Mouse (Mus musculus) cortical plate, adult 2 months (tissue): Measurements from ENCODE around the gene Sfxn3. TPM values are rescaled to one million over a fixed set of nuclear protein-coding genes. Genes with fewer than 3 reads are reported as not detected.
A peak's percentile ranks its signal among the peaks of the same experiment; 100 is the strongest.

Experiments used
- H3K27ac ChIP-seq: fragments of 200-500 bp; 2 replicates; pipeline ENCODE4 v1.5.1; 2012; ENCODE audit warnings: low read length, control low read depth, inconsistent platforms; ENCODE audit not compliant: insufficient read depth
- H3K4me1 ChIP-seq: fragments of 200-500 bp; 2 replicates; pipeline ENCODE4 v1.6.1; 2011; ENCODE audit warnings: low read length; ENCODE audit not compliant: control insufficient read depth, insufficient read depth
- H3K4me3 ChIP-seq: fragments of 200-500 bp; 2 replicates; pipeline ENCODE4 v1.5.1; 2011; ENCODE audit warnings: mild to moderate bottlenecking, low read length, control low read depth; ENCODE audit not compliant: insufficient read depth
- CTCF ChIP-seq: fragments of 200-500 bp; IDR thresholded peaks from 2 replicates; pipeline ENCODE4 v1.5.1; 2011; ENCODE audit warnings: mild to moderate bottlenecking, control low read depth, low read length; ENCODE audit not compliant: insufficient read depth; ENCODE audit errors: extremely low read depth
- POLR2A ChIP-seq: fragments of 200-500 bp; IDR thresholded peaks from 2 replicates; pipeline ENCODE4 v1.6.1; 2011; ENCODE audit warnings: mild to moderate bottlenecking, low read length, control low read depth; ENCODE audit not compliant: insufficient read depth; ENCODE audit errors: extremely low read depth
- polyA plus RNA-seq: library from polyadenylated mRNA; depleted of rRNA; stranded (reverse); fragments of >200 nt; gene quantifications from 2 replicates; pipeline ENCODE4 v1.2.3, GENCODE M21; 2012

Sfxn3 gene
- polyA plus RNA-seq, 1 experiment, result 119 TPM

DNA sequence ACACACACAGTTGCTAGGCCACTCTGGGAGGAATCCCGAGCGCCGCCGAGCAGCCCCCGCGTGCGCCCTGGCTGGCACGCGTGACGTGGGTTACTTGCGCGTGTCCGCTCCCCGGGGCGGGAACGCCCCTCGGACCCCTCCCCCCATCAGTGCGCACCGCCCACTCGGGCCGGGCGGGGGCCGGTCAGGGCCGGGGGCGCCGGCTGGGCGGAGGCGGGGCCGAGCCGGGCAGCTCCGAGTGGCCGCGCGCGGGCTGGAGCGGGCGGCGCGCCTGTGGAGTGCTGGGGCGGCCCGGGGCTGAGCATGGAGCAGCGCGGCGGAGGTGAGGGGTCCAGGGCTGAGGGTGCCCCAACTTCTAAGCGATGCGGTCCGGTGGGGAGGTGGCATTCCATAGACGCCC is 29.4 kb upstream of the Sfxn3 start:
- TF ChIP-seq POLR2A, result no peak
- no peak for TF ChIP-seq CTCF
- Histone ChIP-seq H3K4me3 (peak overlapping the region; percentile 58), H3K4me1 (peaks cover 5% of the 10 kb centered on the region)

DNA sequence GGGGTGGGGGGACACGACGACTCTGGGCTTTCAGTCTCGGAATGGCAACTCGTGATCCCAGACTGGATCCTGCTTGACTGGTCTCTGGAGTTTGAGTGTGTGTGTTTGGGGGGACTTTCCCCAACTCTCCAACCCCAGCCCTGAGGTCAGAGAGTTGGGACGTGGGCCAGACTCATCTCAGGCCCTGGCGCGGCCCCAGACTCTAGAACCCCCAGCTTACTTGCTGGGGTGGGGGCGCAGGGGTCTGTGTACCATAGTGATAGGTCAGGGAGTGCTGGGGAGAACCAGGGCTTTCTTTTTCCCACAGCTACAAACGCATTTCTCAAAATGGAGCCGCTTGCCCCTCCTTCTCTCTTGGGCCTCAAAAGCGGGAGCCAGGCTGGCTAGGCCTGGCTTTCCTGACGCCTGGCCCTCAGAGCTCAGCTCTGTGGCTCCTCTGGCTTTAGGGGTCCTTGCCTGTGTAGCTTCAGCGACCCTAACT is 28.9 kb upstream of the Sfxn3 start:
- TF ChIP-seq CTCF (no peak), POLR2A (no peak)
- peak overlapping the region; percentile 58 for H3K4me3 ChIP-seq
- H3K4me1 ChIP-seq, result peaks cover 5% of the 10 kb centered on the region
- H3K27ac ChIP-seq, result peak overlapping the region; percentile 84

More for the DNA sequence above, 29.4 kb upstream of the Sfxn3 start:
- peak overlapping the region; percentile 100 for H3K27ac ChIP-seq

DNA sequence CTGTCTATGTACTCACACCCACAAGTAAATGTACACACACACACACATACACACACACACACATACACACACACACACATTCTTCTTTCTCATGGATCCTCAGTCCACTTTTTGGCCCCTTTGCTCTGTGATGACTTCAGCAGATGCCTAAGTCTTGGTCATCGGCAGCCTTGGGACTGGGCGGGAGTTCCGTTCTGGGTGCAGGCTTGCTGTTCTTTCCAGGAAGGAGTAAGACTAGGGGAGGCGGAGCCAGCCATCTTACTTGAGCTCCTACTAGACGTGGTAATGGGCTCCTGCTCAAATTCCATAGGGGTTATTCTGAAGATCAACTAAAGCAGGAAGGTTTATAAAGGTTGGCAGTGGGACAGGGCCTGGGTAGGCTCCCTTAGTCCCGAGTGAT is 27.0 kb upstream of the Sfxn3 start:
- TF ChIP-seq CTCF (no peak), POLR2A (no peak)
- Histone ChIP-seq H3K4me3 (no peak overlapping the region), H3K27ac (no peak overlapping the region), H3K4me1 (peaks cover 1% of the 10 kb centered on the region)

DNA sequence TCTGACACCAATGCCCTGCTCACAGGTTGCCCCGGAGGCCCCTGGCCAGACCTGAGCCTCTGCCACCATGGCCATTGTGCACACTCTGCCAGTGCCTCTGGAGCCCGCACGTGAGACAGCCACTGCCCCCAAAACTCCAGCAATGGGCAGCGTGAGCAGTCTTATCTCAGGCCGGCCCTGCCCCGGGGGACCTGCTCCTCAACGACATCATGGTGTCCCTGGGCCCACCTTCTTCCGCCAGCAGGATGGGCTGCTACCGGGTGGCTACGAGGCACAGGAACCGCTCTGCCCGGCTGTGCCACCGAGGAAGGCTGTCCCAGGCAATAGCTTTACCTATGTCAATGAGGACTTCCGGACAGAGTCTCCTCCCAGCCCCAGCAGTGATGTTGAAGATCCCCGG is 25.9 kb upstream of the Sfxn3 start:
- no peak overlapping the region for H3K4me3 ChIP-seq
- no peaks in the 10 kb centered on the region; the same call in 1 of the 2 replicates for H3K4me1 ChIP-seq
- H3K27ac ChIP-seq, result no peak overlapping the region
- TF ChIP-seq POLR2A, result no peak
- no peak for TF ChIP-seq CTCF

DNA sequence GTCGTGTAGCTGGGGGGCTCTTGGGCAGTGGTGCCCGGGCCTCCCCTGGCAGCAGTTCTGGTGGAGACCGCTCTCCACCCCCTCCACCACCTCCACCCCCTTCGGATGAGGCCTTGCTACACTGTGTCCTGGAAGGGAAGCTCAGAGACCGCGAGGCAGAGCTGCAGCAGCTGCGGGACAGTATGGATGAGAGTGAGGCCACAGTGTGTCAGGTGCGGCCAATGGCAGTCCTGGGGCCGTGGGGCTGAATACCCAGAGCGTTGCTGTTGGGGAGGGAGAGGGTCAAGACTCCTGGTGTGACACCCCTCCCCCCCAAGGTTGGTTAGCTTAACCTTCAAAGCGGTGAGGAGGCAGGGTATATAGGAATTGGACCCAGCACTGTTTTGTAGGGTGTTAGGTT is 23.3 kb upstream of the Sfxn3 start:
- no peak overlapping the region for H3K27ac ChIP-seq
- no peak for TF ChIP-seq POLR2A
- no peak for TF ChIP-seq CTCF
- no peaks in the 10 kb centered on the region for H3K4me1 ChIP-seq
- H3K4me3 ChIP-seq, result no peak overlapping the region

DNA sequence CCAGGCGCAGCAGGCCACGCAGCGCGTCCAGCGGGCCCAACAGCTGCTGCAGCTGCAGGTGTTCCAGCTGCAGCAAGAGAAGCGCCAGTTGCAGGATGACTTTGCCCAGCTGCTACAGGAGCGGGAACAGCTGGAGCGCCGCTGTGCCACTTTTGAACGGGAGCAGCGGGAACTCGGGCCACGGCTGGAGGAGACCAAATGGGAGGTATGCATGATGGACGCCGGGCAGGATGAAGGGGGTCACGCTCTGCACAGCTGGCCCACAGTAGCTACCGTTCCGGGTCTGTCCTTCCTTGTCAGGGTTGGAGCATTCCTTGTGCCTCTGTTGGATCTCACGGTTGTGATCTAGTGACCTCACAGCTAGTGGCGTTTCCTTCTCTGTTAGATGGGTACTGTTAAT is 22.5 kb upstream of the Sfxn3 start:
- no peak overlapping the region for H3K4me3 ChIP-seq
- H3K27ac ChIP-seq, result no peak overlapping the region
- H3K4me1 ChIP-seq, result no peaks in the 10 kb centered on the region
- TF ChIP-seq POLR2A, result no peak
- no peak for TF ChIP-seq CTCF

DNA sequence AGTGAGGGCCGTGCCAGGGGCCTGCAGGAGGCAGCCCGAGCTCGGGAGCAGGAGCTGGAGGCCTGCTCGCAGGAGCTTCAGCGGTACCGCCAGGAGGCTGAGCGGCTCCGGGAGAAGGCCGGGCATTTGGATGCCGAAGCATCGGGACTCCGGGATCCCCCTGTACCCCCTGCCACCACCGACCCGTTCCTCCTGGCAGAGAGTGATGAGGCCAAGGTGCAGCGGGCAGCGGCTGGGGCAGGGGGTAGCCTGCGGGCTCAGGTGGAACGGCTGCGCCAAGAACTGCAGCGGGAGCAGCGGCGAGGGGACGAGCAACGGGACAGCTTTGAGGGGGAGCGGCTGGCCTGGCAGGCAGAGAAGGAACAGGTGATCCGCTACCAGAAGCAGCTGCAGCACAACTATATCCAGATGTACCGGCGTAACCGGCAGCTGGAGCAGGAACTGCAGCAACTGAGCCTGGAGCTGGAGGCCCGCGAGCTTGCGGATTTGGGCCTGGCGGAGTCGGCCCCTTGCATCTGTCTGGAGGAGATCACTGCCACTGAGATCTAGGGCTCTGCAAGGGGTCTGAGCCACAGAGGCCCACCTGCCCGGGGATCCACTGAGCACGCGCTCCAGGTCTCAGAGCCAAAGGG is 21.2 kb upstream of the Sfxn3 start:
- Histone ChIP-seq H3K4me3 (no peak overlapping the region), H3K27ac (peak overlapping the region; percentile 39; the same call in 1 of the 2 replicates), H3K4me1 (0 out of 2 replicates have a peak, but pooled peaks cover 2% of the 10 kb centered on the region)
- TF ChIP-seq CTCF (no peak), POLR2A (no peak)

DNA sequence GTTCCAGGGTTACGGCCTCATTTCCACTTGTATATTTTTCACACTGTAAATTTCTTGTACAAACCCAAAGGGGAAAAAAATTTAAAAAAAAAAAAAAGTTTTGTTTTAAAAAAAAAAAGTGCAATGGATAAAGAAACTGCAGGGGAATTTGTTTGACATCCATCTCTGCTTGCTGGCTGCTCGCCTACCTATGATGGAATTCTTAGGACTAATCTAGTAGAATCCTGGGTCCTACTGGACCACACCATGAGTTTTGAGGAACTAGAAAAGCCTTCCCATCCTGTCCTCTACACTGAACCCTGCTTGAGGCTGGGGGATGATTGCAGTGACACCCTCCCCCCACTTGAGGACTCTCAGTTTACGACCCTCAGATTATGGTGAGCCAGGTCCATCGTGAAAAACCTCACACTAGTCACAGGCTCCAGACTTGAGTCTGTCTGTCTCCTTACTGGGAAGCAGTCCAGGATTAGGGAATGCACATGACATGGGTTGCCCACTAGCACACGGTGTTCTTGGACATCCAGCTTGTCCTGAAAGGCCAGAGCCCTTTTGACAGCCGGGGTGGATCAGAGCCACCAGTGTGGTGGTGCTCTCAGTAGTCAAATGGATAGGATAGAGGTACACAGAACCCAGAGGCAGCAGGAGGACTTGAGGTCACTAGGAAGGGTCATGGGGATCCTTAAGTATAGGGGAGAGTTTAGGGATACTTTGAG is 20.2 kb upstream of the Sfxn3 start:
- H3K4me1 ChIP-seq, result 0 out of 2 replicates have a peak, but pooled peaks cover 2% of the 10 kb centered on the region
- H3K27ac ChIP-seq, result peak overlapping the region; percentile 92
- TF ChIP-seq CTCF (no peak), POLR2A (no peak)
- no peak overlapping the region for H3K4me3 ChIP-seq

DNA sequence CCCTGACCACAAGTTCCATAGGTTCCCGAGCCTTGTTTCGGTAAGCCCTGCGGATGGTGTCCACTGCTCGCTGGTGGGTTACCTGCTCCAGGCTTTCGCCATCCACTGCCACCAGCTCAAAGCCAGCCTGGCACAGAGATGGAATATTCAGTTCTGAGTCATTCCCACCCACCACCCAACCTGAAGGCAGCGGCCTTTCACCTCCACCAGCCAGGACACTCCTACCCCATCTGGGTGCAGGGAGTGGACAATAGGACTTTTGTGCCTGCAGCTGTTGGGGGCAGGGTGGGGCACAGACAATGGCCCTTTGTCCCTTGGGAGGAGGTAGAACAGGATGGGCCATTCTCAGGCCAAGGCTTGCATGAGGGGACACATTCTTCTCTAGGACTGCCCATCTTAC is 19.5 kb upstream of the Sfxn3 start:
- 0 out of 2 replicates have a peak, but pooled peaks cover 2% of the 10 kb centered on the region for H3K4me1 ChIP-seq
- H3K27ac ChIP-seq, result peak overlapping the region; percentile 92
- TF ChIP-seq CTCF (no peak), POLR2A (no peak)
- H3K4me3 ChIP-seq, result no peak overlapping the region

DNA sequence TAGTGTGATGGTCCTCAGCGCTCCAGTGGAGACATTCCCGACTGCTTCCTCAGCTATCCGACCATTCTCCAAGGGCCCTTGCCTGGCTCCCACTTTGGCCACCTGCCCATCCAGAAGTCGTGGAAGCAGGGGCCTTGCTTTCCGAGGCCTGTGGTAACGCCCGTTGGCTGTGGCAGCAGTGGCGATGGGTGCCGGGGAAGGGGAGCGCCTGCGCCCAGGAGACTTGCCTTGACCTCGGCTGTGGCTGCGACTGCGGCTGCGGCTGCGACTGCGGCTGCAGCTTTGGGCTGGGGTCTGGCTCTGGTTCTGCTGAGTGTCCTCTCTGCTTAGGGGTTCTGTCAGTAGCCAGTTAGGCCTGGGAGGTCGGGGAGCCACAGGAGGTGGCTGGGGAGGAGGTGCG is 18.6 kb upstream of the Sfxn3 start:
- no peak overlapping the region for H3K4me3 ChIP-seq
- 0 out of 2 replicates have a peak, but pooled peaks cover 2% of the 10 kb centered on the region for H3K4me1 ChIP-seq
- peak overlapping the region; percentile 74 for H3K27ac ChIP-seq
- TF ChIP-seq CTCF (no peak), POLR2A (no peak)
